Mouse (Mus musculus): ENCODE data around the gene Rab43. TPM values are rescaled to one million over a fixed set of nuclear protein-coding genes. Genes with fewer than 3 reads are reported as not detected.

Gene Rab43
- polyA plus RNA-seq (2015; fragmentation: Nextera tagmentation; extraction: Ambion mirVana) = 11.5 and 12.5 TPM in 2 replicates

DNA sequence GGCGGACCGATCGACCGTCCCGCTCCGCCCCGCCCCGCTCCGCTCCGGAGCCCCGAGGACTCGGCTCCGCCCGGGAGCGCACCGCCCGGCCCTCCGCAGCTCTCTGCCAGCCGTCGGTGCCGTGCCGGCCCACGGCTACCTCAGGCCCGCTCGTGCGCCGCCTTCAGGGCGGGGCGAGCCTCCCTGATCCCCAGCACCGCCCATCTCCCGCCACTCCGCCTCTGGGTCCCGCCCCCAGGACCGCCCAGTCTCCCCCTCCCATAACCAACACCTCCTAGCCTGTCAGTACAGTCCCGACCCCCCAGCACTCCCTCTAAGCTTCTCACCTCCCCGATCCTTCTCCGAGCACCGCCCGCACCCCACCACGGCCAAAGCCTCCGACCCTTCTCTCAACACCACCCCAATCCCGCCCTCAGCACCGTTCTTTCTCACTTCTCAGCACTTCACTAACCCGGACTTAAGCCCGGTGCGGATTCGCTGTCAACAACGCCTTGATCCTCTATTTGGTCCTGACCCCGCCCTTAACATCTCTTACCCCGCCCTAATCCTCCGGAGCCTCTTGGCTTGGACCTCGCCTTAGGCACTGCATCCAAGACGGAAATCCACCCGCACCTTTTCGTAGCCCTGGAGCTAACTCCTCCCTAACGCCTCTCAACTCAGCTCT lies at the start of gene Rab43:
Rab43 (minus strand) TSS at position 490 of the 664 bp plus-strand sequence.
- Histone ChIP-seq H3K4me2 (peak within 1 kb of the TSS; percentile 95), H3K9me3 (replicated peaks) (no peaks in the 10 kb centered on the region), H3K27ac (replicated peaks) (peak within 1 kb of the TSS; percentile 67), H3K4me3 (replicated peaks) (peak within 1 kb of the TSS; percentile 78), H3K4me1 (peaks cover 33% of the 10 kb centered on the region), H3K36me3 (peaks cover 25% of the 10 kb centered on the region), H3K9ac (replicated peaks) (peak within 1 kb of the TSS; percentile 78), H3K27me3 (replicated peaks) (no peaks in the 10 kb centered on the region)
- peak; percentile 98 for ATAC-seq (ENCODE audit: low FRiP score)
- under 1% methylated on average over 56 of the region's 56 CpGs for WGBS

DNA sequence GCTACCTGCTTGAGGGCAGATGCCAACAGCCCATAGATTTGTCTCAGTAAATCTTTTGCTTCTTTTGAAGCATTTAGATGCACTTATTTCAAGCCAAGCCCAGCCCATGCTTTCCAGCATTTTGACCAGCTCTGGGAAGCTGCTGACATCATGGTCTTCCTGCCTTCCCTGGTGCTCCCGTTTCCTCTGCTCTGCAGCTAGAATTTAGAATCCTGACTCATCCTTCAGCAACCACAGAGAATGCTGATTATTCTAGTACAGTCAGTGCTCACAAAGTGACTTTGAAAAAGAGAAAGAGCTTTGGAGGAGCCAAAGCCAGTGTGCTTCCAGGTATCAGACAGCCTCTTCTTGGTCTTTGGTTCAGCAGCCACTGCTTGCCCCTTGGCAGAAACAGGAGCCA lies 45.1 kb upstream of the Rab43 start:
- Histone ChIP-seq H3K4me2 (no peak overlapping the region), H3K27ac (replicated peaks) (no peak overlapping the region), H3K27me3 (replicated peaks) (no peaks in the 10 kb centered on the region), H3K9ac (replicated peaks) (no peak overlapping the region), H3K36me3 (no peaks in the 10 kb centered on the region), H3K9me3 (replicated peaks) (no peaks in the 10 kb centered on the region), H3K4me1 (no peaks in the 10 kb centered on the region), H3K4me3 (replicated peaks) (no peak overlapping the region)
- 67% methylated on average over 1 of the region's 1 CpGs for WGBS
- ATAC-seq (ENCODE audit: low FRiP score) = no peak

- 88% methylated on average over 4 of the region's 4 CpGs for WGBS
- Histone ChIP-seq H3K27ac (replicated peaks) (no peak overlapping the region), H3K9me3 (replicated peaks) (no peaks in the 10 kb centered on the region), H3K4me3 (replicated peaks) (no peak overlapping the region), H3K9ac (replicated peaks) (no peak overlapping the region), H3K4me2 (no peak overlapping the region), H3K27me3 (replicated peaks) (no peaks in the 10 kb centered on the region), H3K4me1 (peaks cover 17% of the 10 kb centered on the region), H3K36me3 (no peaks in the 10 kb centered on the region; the same call in 1 of the 2 replicates)
- no peak for ATAC-seq (ENCODE audit: low FRiP score)
Observed at GRCm38 (mm10) chr6:87853446-87853845, 41.5 kb upstream of the Rab43 start.

GRCm38 (mm10) chr6:87851871-87852270 lies 39.9 kb upstream of the Rab43 start:
- H3K36me3 ChIP-seq = peaks cover 4% of the 10 kb centered on the region; the same call in 1 of the 2 replicates
- no peak overlapping the region for H3K9ac ChIP-seq (replicated peaks)
- no peaks in the 10 kb centered on the region for H3K9me3 ChIP-seq (replicated peaks)
- H3K4me3 ChIP-seq (replicated peaks) = no peak overlapping the region
- 87% methylated on average over 6 of the region's 6 CpGs for WGBS
- H3K27ac ChIP-seq (replicated peaks) = no peak overlapping the region
- no peak for ATAC-seq (ENCODE audit: low FRiP score)
- H3K4me1 ChIP-seq = peaks cover 31% of the 10 kb centered on the region
- no peaks in the 10 kb centered on the region for H3K27me3 ChIP-seq (replicated peaks)
- H3K4me2 ChIP-seq = peak overlapping the region; percentile 87; the same call in 1 of the 2 replicates

- H3K9me3 ChIP-seq (replicated peaks) = no peaks in the 10 kb centered on the region
- peak within 1 kb of the TSS; percentile 97 for H3K27ac ChIP-seq (replicated peaks)
- ATAC-seq (ENCODE audit: low FRiP score) = peak; percentile 99
- peak within 1 kb of the TSS; percentile 99 for H3K9ac ChIP-seq (replicated peaks)
- H3K4me1 ChIP-seq = peaks cover 34% of the 10 kb centered on the region
- WGBS = under 1% methylated on average over 55 of the region's 55 CpGs
- H3K36me3 ChIP-seq = peaks cover 4% of the 10 kb centered on the region; the same call in 1 of the 2 replicates
- peak within 1 kb of the TSS; percentile 98 for H3K4me3 ChIP-seq (replicated peaks)
- H3K4me2 ChIP-seq = peak within 1 kb of the TSS; percentile 87
- no peaks in the 10 kb centered on the region for H3K27me3 ChIP-seq (replicated peaks)
Observed at GRCm38 (mm10) chr6:87850900-87851614, 39.1 kb upstream of the Rab43 start, which contains the start of gene Cnbp. TSS of gene Cnbp (minus strand) at chr6:87851106.

DNA sequence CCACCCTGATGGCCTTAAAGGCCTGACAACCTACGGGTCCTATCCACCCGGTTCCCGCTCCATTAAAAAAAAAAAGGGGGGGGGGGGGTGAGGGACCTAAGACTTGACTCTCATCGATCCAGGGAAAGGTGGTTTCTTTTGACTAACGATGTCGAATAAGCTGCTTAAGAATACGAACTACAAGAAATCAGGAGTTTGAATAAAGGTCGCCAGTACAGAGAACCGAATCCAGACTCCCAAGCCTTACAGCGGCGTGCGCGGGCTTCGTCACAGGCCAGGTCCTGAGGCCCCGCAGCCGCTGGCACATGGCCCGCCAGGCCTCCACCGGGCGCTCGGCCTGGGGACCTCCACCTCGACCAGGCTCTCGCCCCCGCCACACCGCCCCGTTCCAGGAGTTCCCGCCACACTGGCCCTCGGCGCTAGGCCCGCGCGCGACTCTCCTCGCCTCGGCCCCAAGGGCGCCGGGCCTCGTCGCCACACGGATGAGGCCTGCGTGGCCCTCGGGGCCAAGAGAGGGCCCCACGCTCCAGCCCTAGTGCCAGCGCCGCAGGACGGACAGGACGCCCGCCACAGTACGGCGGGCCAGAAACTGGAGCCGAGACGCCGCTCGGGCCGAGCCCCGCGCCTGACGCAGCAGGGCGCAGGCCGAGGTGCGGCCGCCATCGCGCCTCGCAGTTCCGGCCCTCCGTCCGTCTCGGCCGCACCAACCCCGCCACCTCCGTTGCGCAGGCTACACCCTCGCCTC lies 38.4 kb upstream of the Rab43 start:
- under 1% methylated on average over 73 of the region's 73 CpGs for WGBS
- peak overlapping the region; percentile 87 for H3K4me2 ChIP-seq
- peak overlapping the region; percentile 99 for H3K9ac ChIP-seq (replicated peaks)
- ATAC-seq (ENCODE audit: low FRiP score) = peak; percentile 77
- no peaks in the 10 kb centered on the region for H3K27me3 ChIP-seq (replicated peaks)
- peak overlapping the region; percentile 97 for H3K27ac ChIP-seq (replicated peaks)
- peaks cover 34% of the 10 kb centered on the region for H3K4me1 ChIP-seq
- peaks cover 7% of the 10 kb centered on the region for H3K36me3 ChIP-seq
- no peaks in the 10 kb centered on the region for H3K9me3 ChIP-seq (replicated peaks)
- H3K4me3 ChIP-seq (replicated peaks) = peak overlapping the region; percentile 98

DNA sequence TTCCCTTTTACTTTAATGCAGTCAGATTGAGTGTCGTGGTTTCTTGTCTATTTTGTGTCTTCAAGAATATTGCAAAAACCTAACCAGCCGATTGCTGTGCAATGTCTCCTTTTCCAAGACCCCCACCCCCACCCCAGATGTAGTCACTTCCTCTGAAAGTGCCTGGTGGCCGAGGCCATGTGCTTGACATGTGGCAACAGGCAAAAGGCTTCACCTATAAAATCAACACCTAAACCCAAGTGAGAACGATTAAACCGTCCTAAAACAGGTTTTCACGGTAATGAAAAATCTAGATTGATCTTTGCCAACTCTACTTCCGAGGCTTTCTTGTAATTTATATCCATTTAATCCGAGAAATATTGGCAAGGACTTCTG lies 37.8 kb upstream of the Rab43 start:
- Histone ChIP-seq H3K4me1 (peaks cover 34% of the 10 kb centered on the region), H3K4me2 (peak overlapping the region; percentile 87), H3K9me3 (replicated peaks) (no peaks in the 10 kb centered on the region), H3K4me3 (replicated peaks) (peak overlapping the region; percentile 98), H3K27me3 (replicated peaks) (no peaks in the 10 kb centered on the region), H3K9ac (replicated peaks) (peak overlapping the region; percentile 99), H3K27ac (replicated peaks) (peak overlapping the region; percentile 97), H3K36me3 (peaks cover 13% of the 10 kb centered on the region)
- WGBS = 1% methylated on average over 8 of the region's 8 CpGs
- ATAC-seq (ENCODE audit: low FRiP score) = no peak

DNA sequence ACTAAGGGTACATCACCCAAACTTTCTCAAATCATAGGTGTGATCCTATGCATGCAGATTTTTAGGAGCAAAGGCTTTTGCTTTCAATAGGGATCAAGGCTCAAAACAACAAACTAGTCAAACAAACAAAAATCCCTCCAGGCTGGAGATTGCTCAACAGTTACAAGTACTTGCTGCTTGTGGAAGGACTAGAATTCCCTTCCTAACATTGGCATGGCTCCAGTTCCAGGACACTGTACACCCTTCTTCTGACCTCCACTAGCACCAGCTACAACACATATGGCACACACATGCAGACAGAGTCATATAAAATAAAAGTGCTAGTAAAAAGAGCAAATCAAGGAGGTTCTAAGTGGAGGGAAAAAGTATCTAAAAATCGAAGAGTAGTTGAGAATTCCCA lies 34.8 kb upstream of the Rab43 start:
- Histone ChIP-seq H3K27me3 (replicated peaks) (no peaks in the 10 kb centered on the region), H3K4me2 (no peak overlapping the region), H3K9ac (replicated peaks) (no peak overlapping the region), H3K4me1 (peaks cover 34% of the 10 kb centered on the region), H3K9me3 (replicated peaks) (no peaks in the 10 kb centered on the region), H3K4me3 (replicated peaks) (no peak overlapping the region), H3K36me3 (peaks cover 39% of the 10 kb centered on the region), H3K27ac (replicated peaks) (no peak overlapping the region)
- 89% methylated on average over 1 of the region's 1 CpGs for WGBS
- ATAC-seq (ENCODE audit: low FRiP score) = no peak

- no peak overlapping the region for H3K27ac ChIP-seq (replicated peaks)
- no peak for ATAC-seq (ENCODE audit: low FRiP score)
- no peak overlapping the region for H3K4me3 ChIP-seq (replicated peaks)
- no peaks in the 10 kb centered on the region for H3K9me3 ChIP-seq (replicated peaks)
- peaks cover 29% of the 10 kb centered on the region for H3K4me1 ChIP-seq
- H3K4me2 ChIP-seq = no peak overlapping the region
- WGBS = 95% methylated on average over 13 of the region's 13 CpGs
- no peaks in the 10 kb centered on the region for H3K27me3 ChIP-seq (replicated peaks)
- H3K9ac ChIP-seq (replicated peaks) = no peak overlapping the region
- peaks cover 47% of the 10 kb centered on the region for H3K36me3 ChIP-seq
Observed at GRCm38 (mm10) chr6:87845031-87845695, 33.2 kb upstream of the Rab43 start.

GRCm38 (mm10) chr6:87842254-87842653 lies 30.3 kb upstream of the Rab43 start:
- ATAC-seq (ENCODE audit: low FRiP score) = no peak

GRCm38 (mm10) chr6:87841635-87842034 lies 29.7 kb upstream of the Rab43 start:
- Histone ChIP-seq H3K4me2 (no peak overlapping the region), H3K4me1 (peaks cover 22% of the 10 kb centered on the region), H3K36me3 (peaks cover 43% of the 10 kb centered on the region), H3K9me3 (replicated peaks) (no peaks in the 10 kb centered on the region), H3K4me3 (replicated peaks) (no peak overlapping the region), H3K27ac (replicated peaks) (no peak overlapping the region), H3K9ac (replicated peaks) (no peak overlapping the region), H3K27me3 (replicated peaks) (no peaks in the 10 kb centered on the region)
- ATAC-seq (ENCODE audit: low FRiP score) = no peak
- WGBS = 75% methylated on average over 8 of the region's 8 CpGs

More at GRCm38 (mm10) chr6:87842254-87842653, 30.3 kb upstream of the Rab43 start:
- Histone ChIP-seq H3K4me1 (peaks cover 24% of the 10 kb centered on the region), H3K27me3 (replicated peaks) (no peaks in the 10 kb centered on the region), H3K27ac (replicated peaks) (no peak overlapping the region), H3K4me2 (no peak overlapping the region), H3K9ac (replicated peaks) (no peak overlapping the region), H3K9me3 (replicated peaks) (no peaks in the 10 kb centered on the region), H3K36me3 (peaks cover 43% of the 10 kb centered on the region), H3K4me3 (replicated peaks) (no peak overlapping the region)
- 28% methylated on average over 1 of the region's 1 CpGs for WGBS

Measured in neural tube, embryonic 15.5 days (tissue).